Mouse (Mus musculus) thymus, adult 2 months (tissue): ENCODE measurements around the gene Pla2g4a.

Experiments
- CTCF ChIP-seq: fragments of 200-500 bp; IDR thresholded peaks from 2 replicates; pipeline ENCODE4 v1.5.1; 2012; ENCODE audit warnings: mild to moderate bottlenecking, control low read depth, low read length, moderate library complexity, borderline replicate concordance; ENCODE audit not compliant: control insufficient read depth, poor library complexity, insufficient read depth; ENCODE audit errors: extremely low read depth
- POLR2A ChIP-seq: fragments of 200-500 bp; IDR thresholded peaks from 2 replicates; pipeline ENCODE4 v1.6.1; 2012; ENCODE audit warnings: mild to moderate bottlenecking, low read length, control low read depth, moderate library complexity; ENCODE audit not compliant: control insufficient read depth, poor library complexity, insufficient read depth; ENCODE audit errors: extremely low read depth

DNA sequence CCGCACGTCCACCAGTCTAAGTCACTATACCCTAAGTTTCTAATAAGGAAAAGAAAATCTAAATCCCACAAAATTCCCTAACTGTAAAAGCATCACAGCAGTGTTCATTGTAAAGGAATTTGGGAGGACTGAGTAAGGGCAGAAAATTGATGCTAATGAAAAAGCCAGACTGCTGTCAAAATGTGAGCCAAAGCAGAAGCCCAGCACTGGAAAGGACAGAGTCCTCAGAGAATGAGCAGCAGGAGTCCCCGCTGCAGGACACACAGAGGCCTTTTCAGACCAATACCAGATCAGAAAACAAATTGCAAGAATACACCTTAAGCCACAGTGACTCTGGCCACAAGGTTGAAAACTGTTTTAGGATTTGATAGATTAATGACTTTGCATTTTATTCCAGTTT, 124.6 kb downstream of the Pla2g4a start:
- TF ChIP-seq POLR2A (no peak), CTCF (no peak)
